Mouse (Mus musculus) liver, embryonic 14.5 days (tissue): ENCODE measurements around the gene Lmo1.

ENCODE experiments used
- CTCF ChIP-seq: IDR thresholded peaks from 2 replicates; pipeline ENCODE4 v1.5.1; 2016; ENCODE audit warnings: antibody characterized with exemption, low read depth, control low read depth
- EP300 ChIP-seq: IDR thresholded peaks from 2 replicates; pipeline ENCODE4 v1.6.1; 2016; ENCODE audit warnings: antibody characterized with exemption, low read depth

DNA sequence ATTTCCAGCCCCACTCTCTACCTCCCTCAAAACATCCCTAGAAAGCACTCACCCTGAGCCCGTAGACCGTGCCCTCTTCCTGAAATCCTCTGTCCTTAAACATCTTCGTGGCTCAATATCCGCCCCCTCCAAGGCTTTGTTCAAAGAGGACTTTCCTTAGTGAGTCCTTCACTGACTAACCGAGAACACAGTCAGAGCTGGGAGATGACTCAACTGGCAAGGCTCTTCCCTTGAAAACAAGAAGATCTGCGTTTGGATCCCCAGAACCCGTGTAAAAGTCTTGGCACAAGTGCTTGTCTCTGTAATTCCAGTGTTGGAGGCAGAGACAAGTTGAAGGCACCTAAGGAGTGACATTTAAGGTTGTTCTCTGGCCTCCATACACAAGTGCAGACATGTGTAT lies 80.7 kb downstream of the Lmo1 start:
- TF ChIP-seq CTCF (no peak), EP300 (no peak)
